Mouse (Mus musculus) myocyte (in vitro differentiated cells): ENCODE measurements around the gene Bcl3.

Experiments
- CEBPB ChIP-seq: IDR thresholded peaks from 2 replicates; pipeline ENCODE4 v1.6.1; 2011; ENCODE audit warnings: mild to moderate bottlenecking, moderate library complexity; ENCODE audit not compliant: poor library complexity, insufficient read depth, severe bottlenecking
- POLR2A ChIP-seq: IDR thresholded peaks from one replicate; pipeline ENCODE4 v1.6.1; 2011; ENCODE audit warnings: low read depth, mild to moderate bottlenecking, control low read depth, moderate library complexity; ENCODE audit not compliant: insufficient read length
- REST ChIP-seq: IDR thresholded peaks from one replicate; pipeline ENCODE4 v1.6.1; 2011; ENCODE audit warnings: mild to moderate bottlenecking, control low read depth, moderate library complexity; ENCODE audit not compliant: insufficient read depth, insufficient read length
- TCF12 ChIP-seq: IDR thresholded peaks from one replicate; pipeline ENCODE4 v1.6.1; 2011; ENCODE audit warnings: mild to moderate bottlenecking, control low read depth; ENCODE audit not compliant: poor library complexity, insufficient read depth, severe bottlenecking
- USF1 ChIP-seq: IDR thresholded peaks from one replicate; pipeline ENCODE4 v1.6.1; 2011; ENCODE audit warnings: low read depth, mild to moderate bottlenecking, control low read depth, moderate library complexity

DNA sequence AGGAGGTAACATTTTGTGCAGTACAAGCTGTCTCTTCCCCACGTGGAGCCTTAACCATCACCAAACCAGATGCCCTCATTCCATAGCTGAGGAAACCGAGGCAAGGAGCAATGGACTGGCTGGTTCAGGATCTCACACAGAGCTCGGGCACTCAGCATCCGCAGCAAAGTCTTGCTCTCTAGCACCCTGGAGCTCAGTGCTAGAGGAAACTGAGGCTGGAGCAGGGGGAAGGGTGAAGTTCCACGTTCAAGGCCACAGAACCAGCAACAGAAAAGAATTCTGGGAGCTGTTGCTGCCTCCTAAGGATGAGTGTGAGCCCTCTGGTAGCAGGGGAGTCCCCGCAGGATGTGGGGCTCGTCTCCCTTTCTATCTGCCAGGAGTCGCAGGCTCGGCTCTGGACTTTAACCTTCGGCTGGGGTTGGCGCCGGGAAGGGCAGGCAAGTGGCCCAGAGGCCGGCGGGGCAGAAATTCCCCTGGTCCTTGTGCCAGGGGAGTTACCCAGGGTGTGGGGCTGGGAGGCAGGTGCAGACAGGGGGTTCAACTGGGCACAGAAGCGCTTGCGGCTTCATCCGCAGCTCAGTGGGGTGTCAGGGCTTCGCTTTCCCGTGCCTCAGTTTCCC, 20.4 kb upstream of the Bcl3 start:
- TF ChIP-seq TCF12 = no peak
- no peak for TF ChIP-seq REST
- no peak for TF ChIP-seq POLR2A
- no peak for TF ChIP-seq USF1
- TF ChIP-seq CEBPB = no peak
